Mouse (Mus musculus): ENCODE measurements around the gene Atp6v1c2.

GRCm38 (mm10) chr12:17288496-17288895, 40.7 kb downstream of the Atp6v1c2 start:
- no peak for TF ChIP-seq CTCF (IDR thresholded peaks at IDR 0.05; ENCODE audit: insufficient read depth, low read length)
- TF ChIP-seq POLR2A (IDR thresholded peaks at IDR 0.05; ENCODE audit: borderline replicate concordance, extremely low read depth, low read depth, low read length) = no peak
